Mouse (Mus musculus) forebrain, embryonic 14.5 days (tissue): ENCODE measurements around the gene Tmcc3. TPM values are rescaled to one million over a fixed set of nuclear protein-coding genes. Genes with fewer than 3 reads are reported as not detected.
"Not testable (repeated sequence)": the region's sequence is repeated elsewhere in the genome, so short reads cannot be mapped to it uniquely, and the experiment has no call there.

Experiments
- ATAC-seq: fragments of 200-750 bp; cut with Nextera tagmentation; 2 replicates; pipeline ENCODE4 v1.8.0; 2017; ENCODE audit warnings: mild to moderate bottlenecking, moderate library complexity
- DNase-seq: peaks from one replicate; pipeline ENCODE4 v3.0.0-alpha.2; 2015; ENCODE audit warnings: low spot score
- H3K27ac ChIP-seq: fragments of 300-500 bp; sonication (generic); 2 replicates; pipeline ENCODE4 v1.5.1; 2014; ENCODE audit warnings: low read depth, mild to moderate bottlenecking, control low read depth, low read length, moderate library complexity
- H3K27me3 ChIP-seq: fragments of 300-500 bp; sonication (generic); replicated peaks from 2 replicates; pipeline ENCODE4 v1.6.1; 2014; ENCODE audit warnings: low read length, control low read depth, mixed read lengths; ENCODE audit not compliant: control insufficient read depth, insufficient read depth
- H3K36me3 ChIP-seq: fragments of 300-500 bp; sonication (generic); 2 replicates; pipeline ENCODE4 v1.6.1; 2014; ENCODE audit warnings: low read length, control low read depth; ENCODE audit not compliant: control insufficient read depth, insufficient read depth
- H3K4me1 ChIP-seq: fragments of 300-500 bp; sonication (generic); 2 replicates; pipeline ENCODE4 v1.6.1; 2014; ENCODE audit warnings: antibody characterized with exemption, low read length, control low read depth; ENCODE audit not compliant: control insufficient read depth, insufficient read depth
- H3K4me2 ChIP-seq: fragments of 300-500 bp; sonication (generic); 2 replicates; pipeline ENCODE4 v1.6.1; 2014; ENCODE audit warnings: mild to moderate bottlenecking, control low read depth, low read length
- H3K4me3 ChIP-seq: fragments of 300-500 bp; sonication (generic); 2 replicates; pipeline ENCODE4 v1.5.1; 2014; ENCODE audit warnings: low read depth, low read length, control low read depth
- H3K9ac ChIP-seq: fragments of 300-500 bp; sonication (generic); 2 replicates; pipeline ENCODE4 v1.6.1; 2014; ENCODE audit warnings: mild to moderate bottlenecking, low read length, control low read depth, moderate library complexity
- H3K9me3 ChIP-seq: fragments of 300-500 bp; sonication (generic); replicated peaks from 2 replicates; pipeline ENCODE4 v1.6.1; 2016; ENCODE audit warnings: low read length, control low read depth, mixed read lengths; ENCODE audit not compliant: control insufficient read depth
- WGBS: fragments of 180-500 bp; shearing (Covaris S2); extraction: QIAGEN DNeasy Blood & Tissue Kit; methylation state at CpG from one replicate; pipeline ENCODE4 v1.1.7; 2014; 5-methylcytosine and 5-hydroxymethylcytosine counted together
- polyA plus RNA-seq: library from polyadenylated mRNA; unstranded; fragments of >200 nt; fragmentation: Nextera tagmentation; extraction: Ambion mirVana; gene quantifications from 2 replicates; pipeline ENCODE4 v1.2.1, GENCODE M21; 2014

The Tmcc3 gene
- polyA plus RNA-seq, 1 experiment from 2014 or later: 5.5 TPM

GRCm38 (mm10) chr10:94538623-94539022 is 226.9 kb downstream of the Tmcc3 start:
- not testable (repeated sequence) for ATAC-seq, DNase-seq, H3K4me1 ChIP-seq, H3K9ac ChIP-seq, H3K36me3 ChIP-seq, H3K9me3 ChIP-seq, H3K4me2 ChIP-seq, H3K27ac ChIP-seq, H3K4me3 ChIP-seq, H3K27me3 ChIP-seq
- whole genome bisulfite sequencing: 95% methylated on average over 2 of the region's 2 CpGs

- ATAC-seq (no peak), DNase-seq (no peak)
- Histone ChIP-seq H3K27me3 (no peaks in the 10 kb centered on the region), H3K4me3 (no peak overlapping the region), H3K36me3 (no peaks in the 10 kb centered on the region), H3K27ac (no peak overlapping the region), H3K9ac (no peak overlapping the region), H3K9me3 (0 out of 2 replicates have a peak, but pooled peaks cover 4% of the 10 kb centered on the region), H3K4me2 (no peak overlapping the region), H3K4me1 (peaks cover 9% of the 10 kb centered on the region)
- 87% methylated on average over 4 of the region's 4 CpGs for WGBS
Observed at GRCm38 (mm10) chr10:94540241-94540640, 228.5 kb downstream of the Tmcc3 start.

GRCm38 (mm10) chr10:94543956-94544355 is 232.2 kb downstream of the Tmcc3 start:
- DNase-seq (peak; percentile 57), ATAC-seq (no peak)
- WGBS: 48% methylated on average over 8 of the region's 8 CpGs
- Histone ChIP-seq H3K4me2 (no peak overlapping the region), H3K27ac (no peak overlapping the region), H3K27me3 (no peaks in the 10 kb centered on the region), H3K9me3 (0 out of 2 replicates have a peak, but pooled peaks cover 4% of the 10 kb centered on the region), H3K9ac (no peak overlapping the region; the same call in 1 of the 2 replicates), H3K4me1 (peaks cover 17% of the 10 kb centered on the region), H3K4me3 (no peak overlapping the region), H3K36me3 (no peaks in the 10 kb centered on the region)

GRCm38 (mm10) chr10:94544803-94545202 is 233.1 kb downstream of the Tmcc3 start:
- ATAC-seq: no peak; the same call in 1 of the 2 replicates
- Histone ChIP-seq H3K4me1 (peaks cover 17% of the 10 kb centered on the region), H3K27me3 (no peaks in the 10 kb centered on the region), H3K36me3 (no peaks in the 10 kb centered on the region), H3K9me3 (0 out of 2 replicates have a peak, but pooled peaks cover 4% of the 10 kb centered on the region), H3K4me3 (no peak overlapping the region), H3K4me2 (peak overlapping the region; percentile 46; the same call in 1 of the 2 replicates), H3K27ac (no peak overlapping the region), H3K9ac (no peak overlapping the region)
- WGBS: 13% methylated on average over 8 of the region's 8 CpGs
- no peak for DNase-seq

GRCm38 (mm10) chr10:94545259-94546019 is 233.7 kb downstream of the Tmcc3 start:
- peak; percentile 79 for ATAC-seq
- Histone ChIP-seq H3K27me3 (no peaks in the 10 kb centered on the region), H3K4me1 (peaks cover 17% of the 10 kb centered on the region), H3K9ac (peak overlapping the region; percentile 48), H3K36me3 (no peaks in the 10 kb centered on the region), H3K4me2 (peak overlapping the region; percentile 46), H3K9me3 (0 out of 2 replicates have a peak, but pooled peaks cover 4% of the 10 kb centered on the region), H3K4me3 (peak overlapping the region; percentile 12; the same call in 1 of the 2 replicates), H3K27ac (peak overlapping the region; percentile 48; the same call in 1 of the 2 replicates)
- 13% methylated on average over 21 of the region's 21 CpGs for WGBS
- peak; percentile 80 for DNase-seq

GRCm38 (mm10) chr10:94546617-94547016 is 234.9 kb downstream of the Tmcc3 start:
- Histone ChIP-seq H3K4me2 (no peak overlapping the region), H3K4me3 (no peak overlapping the region), H3K27me3 (no peaks in the 10 kb centered on the region), H3K9ac (no peak overlapping the region), H3K27ac (no peak overlapping the region), H3K9me3 (no peaks in the 10 kb centered on the region), H3K36me3 (no peaks in the 10 kb centered on the region), H3K4me1 (peaks cover 17% of the 10 kb centered on the region)
- 76% methylated on average over 6 of the region's 6 CpGs for WGBS
- DNase-seq (no peak), ATAC-seq (no peak)

GRCm38 (mm10) chr10:94549511-94550232 is 237.9 kb downstream of the Tmcc3 start:
- ATAC-seq (no peak), DNase-seq (no peak)
- no peak overlapping the region for H3K27ac ChIP-seq
- H3K9me3 ChIP-seq: no peaks in the 10 kb centered on the region
- H3K36me3 ChIP-seq: no peaks in the 10 kb centered on the region
- H3K4me1 ChIP-seq: peaks cover 12% of the 10 kb centered on the region
- no peak overlapping the region for H3K4me2 ChIP-seq
- H3K27me3 ChIP-seq: no peaks in the 10 kb centered on the region
- no peak overlapping the region for H3K9ac ChIP-seq
- no peak overlapping the region for H3K4me3 ChIP-seq
- 67% methylated on average over 4 of the region's 4 CpGs for WGBS

GRCm38 (mm10) chr10:94550649-94551048 is 238.9 kb downstream of the Tmcc3 start:
- Histone ChIP-seq H3K4me2 (no peak overlapping the region), H3K27me3 (no peaks in the 10 kb centered on the region), H3K36me3 (no peaks in the 10 kb centered on the region), H3K9ac (no peak overlapping the region), H3K27ac (no peak overlapping the region), H3K4me1 (peaks cover 4% of the 10 kb centered on the region), H3K4me3 (no peak overlapping the region), H3K9me3 (no peaks in the 10 kb centered on the region)
- ATAC-seq (no peak), DNase-seq (no peak)
- WGBS: 60% methylated on average over 9 of the region's 9 CpGs

GRCm38 (mm10) chr10:94551065-94551464 is 239.3 kb downstream of the Tmcc3 start:
- no peaks in the 10 kb centered on the region for H3K27me3 ChIP-seq
- no peak for DNase-seq
- H3K4me1 ChIP-seq: no peaks in the 10 kb centered on the region; the same call in 1 of the 2 replicates
- no peak for ATAC-seq
- WGBS: 54% methylated on average over 2 of the region's 2 CpGs
- H3K9me3 ChIP-seq: no peaks in the 10 kb centered on the region
- H3K36me3 ChIP-seq: no peaks in the 10 kb centered on the region
- H3K4me3 ChIP-seq: no peak overlapping the region
- no peak overlapping the region for H3K27ac ChIP-seq
- no peak overlapping the region for H3K9ac ChIP-seq
- no peak overlapping the region for H3K4me2 ChIP-seq
